8 mouse cellular contexts compared by ENCODE assay signal in the genomic region with DNA sequence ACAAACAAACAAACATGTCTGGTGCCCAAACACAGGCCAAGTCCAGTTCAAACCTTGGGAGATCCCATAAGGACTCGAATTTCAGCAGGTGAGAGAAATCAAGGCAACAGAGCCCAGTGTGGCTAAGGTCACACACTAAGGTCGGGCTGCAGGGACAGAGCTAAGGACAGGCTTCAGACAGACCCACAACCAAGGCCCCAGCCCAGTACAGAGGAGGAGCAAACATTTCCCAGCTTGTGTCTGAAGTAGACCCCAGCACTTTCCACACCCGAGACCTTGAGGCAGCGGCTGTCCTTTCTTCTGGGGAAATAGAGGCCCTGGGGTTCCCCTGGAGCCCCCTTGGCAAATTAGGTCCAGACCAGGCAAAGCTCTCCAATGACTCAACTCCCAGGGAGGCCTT.
DNase-seq lines count a peak whose midpoint lies in the region; ATAC-seq lines count a peak whose summit lies in the region.

No protein-coding gene starts in this region.

- DNase-seq in cerebellum, adult 9-10 months, result peak; percentile 74
- no peak for DNase-seq in cerebellum, postnatal 4 days (ENCODE audit: low spot score in 2 of 2)
- DNase-seq in ES-CJ7 (ENCODE audit: low read depth, low spot score), result peak; percentile 56
- no peak for DNase-seq in right cerebral cortex, postnatal 4 days
- no peak for DNase-seq in urinary bladder, postnatal 4 days (ENCODE audit: low spot score in 2 of 2)
- no peak for DNase-seq in ovary, postnatal 36 days (ENCODE audit: low spot score)

- no peaks in the 10 kb centered on the region for H3K27me3 ChIP-seq in heart, embryonic 13.5 days (replicated peaks)
- H3K27me3 ChIP-seq in liver, embryonic 16.5 days (ENCODE audit: control insufficient read depth, insufficient read depth, low read depth, low read length), result peaks cover 5% of the 10 kb centered on the region

- H3K4me2 ChIP-seq in heart, embryonic 13.5 days, result peak overlapping the region; percentile 65
- H3K4me2 ChIP-seq in liver, embryonic 16.5 days (ENCODE audit: low read depth, low read length), result peak overlapping the region; percentile 59

- no peak for ATAC-seq in heart, embryonic 13.5 days (ENCODE audit: extremely low read depth, insufficient number of reproducible peaks, low FRiP score, low TSS enrichment)
- ATAC-seq in liver, embryonic 16.5 days (ENCODE audit: low read depth), result no peak

- no peaks in the 10 kb centered on the region for H3K36me3 ChIP-seq in heart, embryonic 13.5 days
- no peaks in the 10 kb centered on the region for H3K36me3 ChIP-seq in liver, embryonic 16.5 days (ENCODE audit: control insufficient read depth, insufficient read depth)

- no peaks in the 10 kb centered on the region for H3K9me3 ChIP-seq in heart, embryonic 13.5 days
- no peaks in the 10 kb centered on the region for H3K9me3 ChIP-seq in liver, embryonic 16.5 days (replicated peaks; ENCODE audit: control insufficient read depth, low read length)

- no peak overlapping the region for H3K4me3 ChIP-seq in heart, embryonic 13.5 days
- H3K4me3 ChIP-seq in liver, embryonic 16.5 days (ENCODE audit: low read depth, low read length), result no peak overlapping the region; the same call in 1 of the 2 replicates

- H3K27ac ChIP-seq in heart, embryonic 13.5 days (replicated peaks), result peak overlapping the region; percentile 99
- peak overlapping the region; percentile 86 for H3K27ac ChIP-seq in liver, embryonic 16.5 days (ENCODE audit: low read length)

- H3K9ac ChIP-seq in heart, embryonic 13.5 days, result peak overlapping the region; percentile 71
- H3K9ac ChIP-seq in liver, embryonic 16.5 days (ENCODE audit: low read depth, low read length), result peak overlapping the region; percentile 32

- peaks cover 79% of the 10 kb centered on the region for H3K4me1 ChIP-seq in heart, embryonic 13.5 days
- H3K4me1 ChIP-seq in liver, embryonic 16.5 days (ENCODE audit: control insufficient read depth, low read depth, low read length), result peaks cover 34% of the 10 kb centered on the region

- WGBS in heart, embryonic 13.5 days, result 27% methylated on average over 4 of the region's 4 CpGs
- 31% methylated on average over 4 of the region's 4 CpGs for WGBS in liver, embryonic 16.5 days (ENCODE audit: insufficient replicate concordance)

Comparison
In these comparisons a context has a peak if more than half of its experiments do, and no peak if none do; other contexts are left out.
1. DNase-seq: peak in cerebellum, adult 9-10 months (single experiment) and ES-CJ7 (single experiment); none in cerebellum, postnatal 4 days (0 of 2), right cerebral cortex, postnatal 4 days (single experiment), urinary bladder, postnatal 4 days (0 of 2) and ovary, postnatal 36 days (single experiment).